Mouse (Mus musculus): ENCODE measurements around the gene Ica1.

Gene Ica1

GRCm38 (mm10) chr6:8683379-8683778 is 94.9 kb downstream of the Ica1 start:
- DNase-seq, result no peak

DNA sequence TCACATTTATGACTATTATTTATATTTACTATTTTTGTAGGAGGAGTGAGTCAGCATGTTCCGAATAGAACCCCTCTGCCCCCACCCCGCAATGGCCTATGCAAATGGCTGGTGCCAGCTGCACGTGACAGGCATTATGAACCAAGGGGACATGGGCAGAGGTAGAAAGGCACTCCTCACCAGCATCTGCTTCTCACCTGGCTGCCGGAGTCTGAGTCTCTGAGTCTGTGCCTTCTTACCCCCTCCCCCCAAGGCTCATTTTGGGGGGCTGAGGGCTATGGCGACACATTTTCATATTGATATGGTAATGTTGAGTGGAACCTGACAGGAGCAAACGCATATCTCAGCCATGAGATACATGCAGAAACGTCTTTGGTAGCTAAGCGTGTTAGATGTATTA is 97.4 kb downstream of the Ica1 start:
- no peak for DNase-seq

DNA sequence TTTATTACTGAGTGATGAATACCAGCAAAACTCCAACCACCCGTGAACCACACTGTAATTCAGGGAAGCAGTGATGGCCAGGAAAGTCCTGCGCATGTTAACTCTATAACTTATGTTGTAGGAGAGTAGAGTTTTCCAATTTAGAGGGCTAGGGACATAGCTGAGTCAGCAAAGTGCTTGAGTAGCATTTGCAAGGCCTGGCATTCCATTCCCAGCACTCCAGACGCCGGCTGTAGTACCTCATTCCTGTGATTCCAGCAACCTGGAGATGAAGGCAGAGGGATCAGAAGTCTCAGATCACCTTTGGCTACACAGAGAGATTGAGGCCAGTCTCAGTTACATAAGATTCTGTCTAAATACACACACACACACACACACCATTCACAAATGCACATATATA is 105.3 kb downstream of the Ica1 start:
- no peak for DNase-seq

DNA sequence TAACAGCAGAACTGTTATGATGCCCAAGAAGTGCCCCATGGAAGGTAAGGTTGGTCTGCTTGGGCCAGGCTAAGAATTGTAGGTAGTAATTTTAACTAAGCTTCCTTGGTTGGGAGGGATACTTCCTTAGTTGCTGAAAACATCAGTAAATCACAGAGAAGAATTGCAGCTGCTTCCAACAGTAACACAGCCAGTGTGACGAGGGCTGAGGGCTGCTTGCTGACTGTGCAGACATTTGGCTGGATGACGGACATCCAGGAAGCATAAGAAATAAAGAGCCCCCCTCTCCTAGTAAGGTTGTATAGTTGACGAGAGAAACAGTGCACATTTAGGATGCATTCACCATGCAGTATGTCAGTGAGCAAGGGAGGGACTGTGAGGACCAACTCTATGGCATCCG is 108.9 kb downstream of the Ica1 start:
- no peak for DNase-seq

GRCm38 (mm10) chr6:8668013-8668811 is 110.1 kb downstream of the Ica1 start:
- DNase-seq, result no peak

DNA sequence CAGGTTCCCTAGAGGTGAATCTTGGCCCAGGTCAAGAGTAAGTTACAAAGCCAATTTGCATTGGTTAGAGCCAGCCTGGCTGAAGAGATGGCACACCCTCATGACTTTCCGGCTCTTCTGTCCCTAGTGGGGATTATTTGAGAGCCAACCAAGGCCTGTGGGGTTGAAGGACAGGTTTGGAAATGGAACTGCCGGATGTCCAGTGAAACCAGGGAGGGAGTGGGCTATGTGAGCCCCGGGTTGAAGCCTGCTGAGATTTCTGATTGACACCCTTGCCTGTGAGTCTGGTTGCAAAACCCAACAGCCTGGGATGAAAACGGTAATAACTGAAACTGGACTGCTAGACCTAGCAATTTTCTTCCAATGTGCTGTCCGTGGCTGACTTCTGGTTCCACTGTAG is 112.5 kb downstream of the Ica1 start:
- no peak for DNase-seq

DNA sequence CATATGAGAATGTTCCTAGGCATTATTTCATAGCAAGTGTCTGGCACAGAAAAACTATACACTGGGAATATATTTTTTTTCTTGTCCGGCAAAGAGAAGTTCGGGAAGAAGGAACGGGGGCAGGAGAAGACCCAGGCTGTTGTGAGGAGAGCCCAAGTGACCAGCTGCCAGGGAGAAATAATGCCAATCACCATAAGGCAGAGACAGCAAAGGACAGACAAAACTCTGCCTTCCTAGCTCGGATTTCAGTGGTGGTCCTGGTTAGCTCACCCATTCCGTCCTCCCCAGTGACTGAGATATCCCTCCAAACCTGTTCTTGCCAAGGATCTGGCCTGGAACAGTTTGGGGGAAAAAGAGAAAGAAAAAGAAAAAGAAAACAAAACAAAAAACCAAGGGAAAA is 113.3 kb downstream of the Ica1 start:
- no peak for DNase-seq

DNA sequence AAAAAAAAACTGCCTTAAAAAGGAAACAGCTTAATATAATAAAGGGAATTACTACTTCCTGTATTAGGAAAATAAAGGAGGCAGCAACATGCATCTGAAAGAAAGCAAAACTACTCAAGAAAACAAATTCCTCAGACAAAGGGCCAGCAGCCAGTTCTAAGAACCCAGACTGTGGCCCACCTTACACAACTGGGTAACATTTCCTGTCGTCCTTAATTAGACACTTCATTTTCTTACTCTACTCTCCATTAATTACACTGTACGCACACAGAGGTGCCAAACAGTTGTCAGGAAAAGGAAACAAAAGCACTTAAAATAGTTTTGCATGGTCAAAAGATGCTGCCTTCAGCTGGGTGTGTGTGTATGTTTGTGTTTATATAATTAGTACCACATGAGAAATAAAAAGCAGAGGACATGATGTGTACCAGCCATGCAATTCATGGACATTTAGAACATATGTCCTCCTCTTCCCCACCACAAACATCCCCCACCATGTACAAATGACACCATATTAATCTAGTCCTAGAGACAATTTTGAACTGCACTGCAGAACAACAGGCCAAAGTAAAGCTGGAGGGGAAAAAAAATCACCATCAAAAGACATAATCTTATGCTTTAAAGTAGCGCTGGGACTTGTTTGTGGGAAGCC is 115.1 kb downstream of the Ica1 start:
- DNase-seq, result no peak

- DNase-seq, result no peak
Observed at GRCm38 (mm10) chr6:8661404-8661803, 116.9 kb downstream of the Ica1 start.

DNA sequence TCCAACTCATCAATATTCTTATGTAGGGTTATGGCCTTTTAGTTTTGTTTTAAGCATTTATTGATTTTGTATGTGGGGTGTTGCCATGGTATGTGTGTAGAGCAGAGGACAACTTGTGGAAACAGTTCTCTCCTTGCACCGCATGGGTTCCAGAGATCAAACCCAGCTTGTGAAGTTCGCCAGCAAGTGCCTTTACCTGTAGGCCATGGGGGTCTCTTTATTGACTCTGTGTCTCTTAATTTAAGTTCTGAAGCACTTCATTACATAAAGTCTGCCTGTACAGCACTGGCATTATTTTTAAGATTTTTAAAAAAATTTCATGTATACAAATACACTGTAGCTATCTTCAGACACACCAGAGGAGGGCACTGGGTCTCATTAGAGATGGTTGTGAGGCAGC is 118.2 kb downstream of the Ica1 start:
- DNase-seq, result no peak

- DNase-seq, result no peak
Observed at GRCm38 (mm10) chr6:8659194-8659959, 118.9 kb downstream of the Ica1 start.

- DNase-seq, result no peak
Observed at GRCm38 (mm10) chr6:8658431-8658830, 119.9 kb downstream of the Ica1 start.

GRCm38 (mm10) chr6:8657459-8657858 is 120.8 kb downstream of the Ica1 start:
- DNase-seq, result no peak

- no peak for DNase-seq
Observed at GRCm38 (mm10) chr6:8655454-8655853, 122.8 kb downstream of the Ica1 start.

DNA sequence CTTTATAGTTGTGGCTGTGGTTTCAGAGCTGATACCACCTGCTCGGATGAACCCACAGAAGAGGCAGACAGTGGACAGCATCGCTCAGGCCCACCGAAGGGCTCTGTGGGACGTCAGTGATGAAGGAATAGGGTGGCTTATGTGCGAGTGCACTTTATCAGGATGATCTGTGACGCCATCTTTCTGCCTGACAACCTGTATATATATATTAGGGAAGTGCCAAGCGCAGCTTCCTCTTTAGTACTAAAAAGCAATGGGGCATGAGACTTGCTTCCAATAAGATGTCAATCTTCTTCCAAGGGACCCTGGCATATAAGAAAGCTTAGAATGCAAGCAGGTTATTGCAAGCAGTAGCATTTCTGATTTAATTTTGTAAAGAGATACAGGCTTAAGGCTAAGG is 127.9 kb downstream of the Ica1 start:
- DNase-seq, result no peak

DNA sequence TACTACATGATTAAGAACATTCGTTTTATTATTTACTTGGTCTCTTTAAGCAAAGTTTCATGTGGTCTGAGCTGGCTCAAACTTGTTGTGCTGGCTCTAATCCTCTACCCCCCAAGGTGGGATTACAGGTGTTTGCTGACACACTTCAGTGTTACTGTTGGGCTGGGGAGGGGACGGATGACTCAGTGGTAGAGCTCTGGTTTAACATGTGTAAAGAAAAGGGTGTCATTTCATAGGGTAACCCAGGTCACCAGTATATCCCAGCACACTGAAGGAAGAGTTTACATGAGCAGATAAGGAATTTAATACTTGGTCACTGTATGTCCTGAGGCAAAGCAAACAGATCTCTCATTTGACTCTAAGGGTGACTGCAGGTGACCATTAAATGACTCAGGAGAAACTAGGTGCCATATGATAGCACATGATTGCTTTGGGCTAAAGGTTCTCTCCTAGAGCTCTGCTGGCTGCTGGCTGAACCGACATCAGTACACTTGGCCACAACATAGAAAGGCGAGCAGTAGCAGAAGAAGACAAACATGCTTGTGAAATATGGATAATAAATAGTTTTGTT is 128.9 kb downstream of the Ica1 start:
- DNase-seq, result no peak

GRCm38 (mm10) chr6:8648185-8648901 is 129.9 kb downstream of the Ica1 start:
- DNase-seq, result no peak

DNA sequence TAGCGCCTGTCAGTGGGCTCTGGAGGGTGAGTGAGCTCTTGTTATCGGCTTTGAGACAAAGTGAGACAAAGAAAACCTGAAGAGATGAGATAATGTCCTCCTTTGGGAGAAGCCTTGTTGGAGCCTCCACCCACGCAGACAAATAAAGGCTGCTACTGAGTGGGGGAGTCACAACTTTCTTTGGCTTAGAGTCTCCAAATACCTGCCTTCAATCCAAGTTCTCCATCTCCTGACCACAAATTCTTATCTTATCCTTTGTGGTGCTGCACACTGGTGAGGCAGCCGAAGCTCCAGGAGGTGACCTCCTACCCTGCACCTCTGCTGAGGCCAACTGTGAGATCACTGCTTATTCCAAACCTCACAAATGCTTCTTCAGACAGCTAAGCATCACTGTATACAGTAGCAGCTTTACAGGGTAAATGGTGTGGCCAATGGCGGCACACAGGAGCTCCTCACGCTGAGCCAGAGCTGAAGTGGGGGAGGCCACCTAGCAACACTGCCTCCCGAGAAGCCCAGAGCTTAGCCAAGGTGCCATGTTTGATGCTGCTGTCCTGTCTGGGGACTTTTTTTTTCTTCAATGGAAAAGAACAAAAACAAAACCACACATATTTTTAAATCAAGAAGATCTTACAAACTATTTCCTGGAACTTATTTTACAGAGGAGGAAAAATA is 130.6 kb downstream of the Ica1 start:
- DNase-seq, result no peak

DNA sequence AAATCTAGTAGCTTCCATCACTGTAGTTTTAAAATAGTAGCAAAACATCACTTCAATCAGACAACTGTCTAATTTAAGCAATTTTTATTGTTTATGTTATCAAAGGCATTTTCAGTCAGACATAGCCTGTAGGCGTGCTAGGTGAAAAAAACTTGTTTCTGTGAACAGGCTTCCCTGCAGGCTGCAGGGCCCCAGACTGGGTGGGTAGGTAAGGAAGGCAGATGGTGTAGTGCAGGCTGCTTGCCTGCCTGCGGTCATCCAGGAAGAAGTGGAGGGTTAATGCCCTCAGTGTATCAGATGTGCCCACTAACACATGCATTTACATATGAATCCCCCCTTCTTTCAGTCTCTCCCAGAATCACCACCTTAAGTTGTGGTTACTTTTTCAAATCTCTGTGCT is 132.6 kb downstream of the Ica1 start:
- DNase-seq, result no peak

- DNase-seq, result no peak
Observed at GRCm38 (mm10) chr6:8644703-8645102, 133.6 kb downstream of the Ica1 start.

- no peak for DNase-seq
Observed at GRCm38 (mm10) chr6:8640863-8641262, 137.4 kb downstream of the Ica1 start.

DNA sequence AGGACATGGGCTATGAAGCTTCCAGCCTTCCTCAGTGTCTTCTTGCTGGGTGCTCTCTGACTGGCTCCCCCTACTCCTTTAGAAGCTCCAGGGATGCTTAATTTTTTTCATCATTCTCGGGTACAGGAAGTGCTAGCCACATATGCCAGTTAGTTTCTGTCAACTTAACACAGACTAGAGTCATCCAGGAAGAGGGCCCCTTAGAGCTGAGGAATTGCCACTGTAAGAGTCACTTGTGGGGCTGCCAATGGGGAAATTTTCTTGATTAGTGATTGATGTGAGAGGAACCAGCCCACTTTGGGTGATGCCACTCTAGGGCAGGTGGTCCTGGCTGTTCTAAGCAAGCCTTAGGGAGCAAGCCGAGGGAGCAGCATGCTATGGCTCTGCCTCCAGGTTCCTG is 138.8 kb downstream of the Ica1 start:
- DNase-seq, result no peak

Data from thymus, postnatal 4 days (tissue).